Mouse (Mus musculus) limb, embryonic 12.5 days (tissue): ENCODE results near the gene Camk2d. TPM values are rescaled to one million over a fixed set of nuclear protein-coding genes. Genes with fewer than 3 reads are reported as not detected.

Experiments used
- ATAC-seq: fragments of 200-750 bp; cut with Nextera tagmentation; 2 replicates; pipeline ENCODE4 v1.8.0; 2017; ENCODE audit warnings: low read depth, moderate TSS enrichment; ENCODE audit not compliant: insufficient number of reproducible peaks, insufficient read depth, low FRiP score, low TSS enrichment
- H3K27ac ChIP-seq: fragments of 300-500 bp; sonication (generic); 2 replicates; pipeline ENCODE4 v1.5.1; 2016; ENCODE audit warnings: mild to moderate bottlenecking, moderate library complexity
- H3K27me3 ChIP-seq: fragments of 300-500 bp; sonication (generic); 2 replicates; pipeline ENCODE4 v1.6.1; 2016; ENCODE audit warnings: mild to moderate bottlenecking, moderate library complexity
- H3K36me3 ChIP-seq: fragments of 300-500 bp; sonication (generic); 2 replicates; pipeline ENCODE4 v1.6.1; 2016; ENCODE audit warnings: mild to moderate bottlenecking, moderate library complexity
- H3K4me1 ChIP-seq: fragments of 300-500 bp; sonication (generic); replicated peaks from 2 replicates; pipeline ENCODE4 v1.6.1; 2016
- H3K4me2 ChIP-seq: fragments of 300-500 bp; sonication (generic); 2 replicates; pipeline ENCODE4 v1.6.1; 2016; ENCODE audit warnings: mild to moderate bottlenecking, moderate library complexity
- H3K4me3 ChIP-seq: fragments of 300-500 bp; sonication (generic); replicated peaks from 2 replicates; pipeline ENCODE4 v1.5.1; 2016; ENCODE audit warnings: mild to moderate bottlenecking
- H3K9ac ChIP-seq: fragments of 300-500 bp; sonication (generic); replicated peaks from 2 replicates; pipeline ENCODE4 v1.6.1; 2016; ENCODE audit warnings: mild to moderate bottlenecking, moderate library complexity
- H3K9me3 ChIP-seq: fragments of 300-500 bp; sonication (generic); 2 replicates; pipeline ENCODE4 v1.6.1; 2016; ENCODE audit warnings: mild to moderate bottlenecking, moderate library complexity
- WGBS: fragments of 180-500 bp; shearing (Covaris S2); methylation state at CpG from one replicate; pipeline ENCODE4 v1.1.7; 2016; 5-methylcytosine and 5-hydroxymethylcytosine counted together
- polyA plus RNA-seq: library from polyadenylated mRNA; unstranded; fragments of >200 nt; fragmentation: Nextera tagmentation; extraction: Ambion mirVana; gene quantifications from 2 replicates; pipeline ENCODE4 v1.2.1, GENCODE M21; 2016

The Camk2d gene
- polyA plus RNA-seq, 1 experiment from 2014 or later, result 34.1 TPM

DNA sequence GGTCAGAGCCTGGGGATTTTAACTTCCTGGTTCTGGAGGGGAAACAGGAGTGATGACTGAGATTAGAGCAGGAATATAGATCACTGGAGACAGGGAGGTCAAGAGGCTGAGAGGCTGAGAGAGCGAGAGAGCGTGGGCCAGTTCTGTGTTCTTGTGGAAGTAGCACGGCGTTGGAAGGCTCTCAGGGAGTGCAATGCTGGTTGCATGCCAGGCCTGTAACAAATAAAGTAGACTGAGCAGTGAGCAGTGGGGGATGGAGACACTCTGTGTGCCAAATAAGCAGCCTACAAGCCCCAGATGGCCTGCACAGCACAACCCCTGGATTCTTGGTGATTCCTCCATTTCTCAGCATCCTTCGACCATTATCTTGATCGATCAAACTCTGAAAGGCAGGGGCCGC is 71.3 kb downstream of the Camk2d start:
- Histone ChIP-seq H3K4me2 (no peak overlapping the region), H3K36me3 (no peaks in the 10 kb centered on the region), H3K4me3 (no peak overlapping the region), H3K27me3 (no peaks in the 10 kb centered on the region), H3K4me1 (peaks cover 32% of the 10 kb centered on the region), H3K9me3 (no peaks in the 10 kb centered on the region), H3K9ac (no peak overlapping the region), H3K27ac (0 out of 2 replicates have a peak overlapping the region, but pooled peaks have one; percentile 3)
- WGBS, result 45% methylated on average over 7 of the region's 7 CpGs
- peak; percentile 23; the same call in 1 of the 2 replicates for ATAC-seq

DNA sequence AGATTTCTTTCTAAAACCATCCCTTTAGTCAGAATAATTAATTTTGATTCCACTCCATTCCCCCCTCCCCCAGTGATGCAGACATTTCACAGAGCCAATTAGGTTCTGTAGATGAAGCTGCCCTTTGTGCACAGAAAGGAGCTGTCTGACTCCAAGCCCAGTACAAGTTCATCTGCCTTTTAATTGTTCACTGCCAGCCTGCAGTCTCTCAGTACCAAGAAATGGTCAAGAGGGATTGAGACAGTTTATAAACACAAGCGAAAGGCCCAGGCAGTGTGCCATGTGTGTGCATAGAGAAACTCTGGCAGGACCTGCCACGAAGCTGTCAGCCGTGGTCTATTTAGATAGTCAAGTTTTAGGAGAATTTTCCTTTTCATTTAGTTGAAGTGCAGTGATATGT is 72.0 kb downstream of the Camk2d start:
- no peaks in the 10 kb centered on the region for H3K27me3 ChIP-seq
- H3K9ac ChIP-seq, result no peak overlapping the region
- H3K27ac ChIP-seq, result no peak overlapping the region
- H3K36me3 ChIP-seq, result no peaks in the 10 kb centered on the region
- WGBS, result 72% methylated on average over 3 of the region's 3 CpGs
- peaks cover 33% of the 10 kb centered on the region for H3K4me1 ChIP-seq
- no peaks in the 10 kb centered on the region for H3K9me3 ChIP-seq
- H3K4me2 ChIP-seq, result no peak overlapping the region
- ATAC-seq, result no peak
- H3K4me3 ChIP-seq, result no peak overlapping the region

DNA sequence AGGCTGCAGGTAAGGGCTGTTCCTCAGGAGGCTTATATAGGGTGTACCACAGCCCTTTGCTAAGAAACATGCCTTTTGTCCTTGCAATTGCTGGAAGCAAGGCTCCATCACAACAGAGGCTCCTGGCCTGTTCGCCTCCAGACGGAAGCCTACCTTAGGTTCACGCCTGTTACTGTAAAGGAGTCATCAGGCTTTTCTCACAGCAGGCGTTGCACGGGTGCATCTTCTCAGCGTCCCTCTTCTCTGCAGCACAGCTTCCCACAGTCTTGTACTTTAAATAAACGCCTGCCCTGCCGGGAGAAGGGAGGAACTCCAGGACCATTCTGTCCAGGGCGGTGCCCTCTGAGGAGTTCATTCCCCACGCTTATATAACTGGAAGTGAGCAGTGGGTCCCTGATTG is 72.6 kb downstream of the Camk2d start:
- Histone ChIP-seq H3K36me3 (no peaks in the 10 kb centered on the region), H3K9me3 (no peaks in the 10 kb centered on the region), H3K4me1 (peaks cover 33% of the 10 kb centered on the region), H3K4me3 (no peak overlapping the region), H3K27ac (no peak overlapping the region), H3K27me3 (no peaks in the 10 kb centered on the region), H3K4me2 (no peak overlapping the region), H3K9ac (no peak overlapping the region)
- no peak for ATAC-seq
- 57% methylated on average over 10 of the region's 10 CpGs for WGBS

DNA sequence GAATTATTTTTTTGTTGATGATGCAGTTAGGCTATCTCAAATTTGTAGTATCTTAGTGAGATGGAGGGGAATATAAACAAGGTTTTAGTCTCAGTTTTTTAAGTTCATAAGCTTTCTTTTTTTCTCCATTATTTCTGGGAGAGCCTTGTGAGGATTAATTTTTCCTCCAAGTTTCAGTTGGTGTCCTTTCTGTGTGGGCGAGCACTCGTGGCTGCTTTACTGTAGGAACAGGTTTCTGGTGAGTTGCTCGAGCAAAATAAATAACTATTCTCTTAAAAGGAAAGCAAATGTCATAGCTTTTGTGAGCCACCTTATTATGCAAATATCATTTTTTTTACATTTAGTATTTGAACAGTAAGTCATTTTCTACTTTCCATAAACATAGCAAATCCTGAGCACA is 74.3 kb downstream of the Camk2d start:
- H3K9me3 ChIP-seq, result no peaks in the 10 kb centered on the region
- no peak overlapping the region for H3K4me3 ChIP-seq
- no peaks in the 10 kb centered on the region for H3K36me3 ChIP-seq
- H3K4me1 ChIP-seq, result peaks cover 33% of the 10 kb centered on the region
- H3K9ac ChIP-seq, result no peak overlapping the region
- no peak overlapping the region for H3K27ac ChIP-seq
- H3K4me2 ChIP-seq, result no peak overlapping the region
- no peaks in the 10 kb centered on the region for H3K27me3 ChIP-seq
- 81% methylated on average over 3 of the region's 3 CpGs for WGBS
- ATAC-seq, result no peak

DNA sequence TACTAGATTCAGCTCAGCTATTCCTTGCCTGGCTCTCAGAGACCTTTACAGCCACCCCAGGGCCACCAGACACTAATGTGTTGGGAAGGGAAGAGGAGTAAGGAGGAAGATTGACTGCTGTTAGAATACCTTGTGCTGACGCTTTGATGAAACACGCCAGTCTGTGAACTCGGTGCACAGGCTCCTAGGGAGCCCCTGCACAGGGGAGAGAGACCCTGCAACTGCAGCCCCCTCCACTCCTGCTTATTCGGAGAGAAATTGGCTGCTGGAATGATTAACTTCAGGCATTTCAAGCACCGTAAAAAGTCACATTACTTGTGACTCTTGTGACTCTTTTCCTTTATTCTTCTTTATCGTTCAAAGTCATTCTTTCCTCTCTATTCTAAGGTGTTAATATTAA is 75.2 kb downstream of the Camk2d start:
- Histone ChIP-seq H3K4me2 (peak overlapping the region; percentile 28; the same call in 1 of the 2 replicates), H3K4me3 (no peak overlapping the region), H3K27me3 (no peaks in the 10 kb centered on the region), H3K36me3 (no peaks in the 10 kb centered on the region), H3K9ac (no peak overlapping the region), H3K27ac (no peak overlapping the region), H3K4me1 (peaks cover 33% of the 10 kb centered on the region), H3K9me3 (no peaks in the 10 kb centered on the region)
- WGBS, result 17% methylated on average over 6 of the region's 6 CpGs
- peak; percentile 52; the same call in 1 of the 2 replicates for ATAC-seq

DNA sequence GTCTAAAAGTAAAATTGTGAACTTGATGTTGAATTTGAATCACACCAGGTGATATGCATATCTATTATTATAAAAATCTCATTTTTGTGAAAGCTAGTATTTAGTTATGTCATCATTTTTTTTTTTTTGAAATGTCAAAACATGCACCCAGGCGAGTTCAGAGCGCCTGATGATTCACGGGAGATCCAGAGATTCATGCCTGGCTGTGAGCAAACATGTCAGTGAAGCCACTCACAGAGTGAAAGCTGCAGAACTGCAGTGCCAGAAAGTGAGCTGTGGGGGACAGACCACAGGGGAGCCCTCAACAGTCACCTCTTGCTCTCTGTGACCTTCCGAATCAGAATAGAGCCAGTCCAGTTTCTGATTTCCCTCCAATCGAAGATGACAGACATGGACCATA is 84.9 kb downstream of the Camk2d start:
- Histone ChIP-seq H3K9ac (no peak overlapping the region), H3K4me2 (no peak overlapping the region), H3K4me3 (no peak overlapping the region), H3K27me3 (no peaks in the 10 kb centered on the region), H3K4me1 (no peaks in the 10 kb centered on the region), H3K36me3 (no peaks in the 10 kb centered on the region), H3K27ac (no peak overlapping the region), H3K9me3 (no peaks in the 10 kb centered on the region)
- 91% methylated on average over 5 of the region's 5 CpGs for WGBS
- no peak for ATAC-seq

DNA sequence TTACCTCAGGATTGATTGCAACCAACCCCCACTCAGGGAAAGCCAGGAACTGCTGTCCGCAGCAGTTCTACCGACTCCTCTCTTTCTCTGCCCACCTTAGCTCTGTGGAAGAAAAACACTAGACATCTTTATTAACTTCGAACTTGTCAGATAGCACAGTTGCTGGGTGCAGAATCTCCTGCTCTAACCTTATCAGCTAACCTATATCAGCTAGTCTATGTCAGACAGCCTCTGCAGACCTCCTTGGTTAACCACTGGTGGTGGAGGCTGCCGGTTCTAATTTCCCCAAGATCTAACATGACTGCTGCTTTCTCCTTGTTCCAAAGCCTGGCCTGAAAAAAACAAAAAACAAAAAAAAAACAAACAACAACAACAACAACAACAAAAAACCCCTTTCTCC is 85.9 kb downstream of the Camk2d start:
- Histone ChIP-seq H3K4me3 (no peak overlapping the region), H3K4me2 (no peak overlapping the region), H3K27me3 (no peaks in the 10 kb centered on the region), H3K36me3 (no peaks in the 10 kb centered on the region), H3K27ac (no peak overlapping the region), H3K9me3 (no peaks in the 10 kb centered on the region), H3K4me1 (no peaks in the 10 kb centered on the region), H3K9ac (no peak overlapping the region)
- no peak for ATAC-seq
- WGBS, result 84% methylated on average over 4 of the region's 4 CpGs

DNA sequence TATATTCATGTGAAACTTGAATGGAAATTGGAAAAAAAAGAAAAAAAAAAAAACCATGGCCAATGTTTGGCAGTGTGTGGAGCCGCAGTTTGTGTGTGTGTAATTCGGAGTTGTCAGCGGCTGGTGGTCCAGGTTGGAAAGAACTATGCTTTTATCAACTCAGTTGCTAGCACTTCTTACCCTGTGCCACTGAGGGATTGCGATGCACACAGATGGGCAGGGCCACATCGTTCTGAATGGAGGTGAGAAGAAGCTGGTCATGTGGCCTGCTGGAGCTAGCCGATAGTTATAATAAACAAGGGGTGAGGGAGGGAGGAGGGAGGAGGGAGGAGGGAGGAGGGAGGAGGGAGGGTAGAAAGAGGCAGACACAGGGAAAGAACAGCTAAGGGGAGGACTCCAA is 89.3 kb downstream of the Camk2d start:
- no peak overlapping the region for H3K4me2 ChIP-seq
- no peak for ATAC-seq
- H3K9me3 ChIP-seq, result no peaks in the 10 kb centered on the region
- no peak overlapping the region for H3K4me3 ChIP-seq
- WGBS, result 64% methylated on average over 6 of the region's 6 CpGs
- no peak overlapping the region for H3K27ac ChIP-seq
- no peaks in the 10 kb centered on the region for H3K36me3 ChIP-seq
- H3K27me3 ChIP-seq, result no peaks in the 10 kb centered on the region
- no peak overlapping the region for H3K9ac ChIP-seq
- no peaks in the 10 kb centered on the region for H3K4me1 ChIP-seq

DNA sequence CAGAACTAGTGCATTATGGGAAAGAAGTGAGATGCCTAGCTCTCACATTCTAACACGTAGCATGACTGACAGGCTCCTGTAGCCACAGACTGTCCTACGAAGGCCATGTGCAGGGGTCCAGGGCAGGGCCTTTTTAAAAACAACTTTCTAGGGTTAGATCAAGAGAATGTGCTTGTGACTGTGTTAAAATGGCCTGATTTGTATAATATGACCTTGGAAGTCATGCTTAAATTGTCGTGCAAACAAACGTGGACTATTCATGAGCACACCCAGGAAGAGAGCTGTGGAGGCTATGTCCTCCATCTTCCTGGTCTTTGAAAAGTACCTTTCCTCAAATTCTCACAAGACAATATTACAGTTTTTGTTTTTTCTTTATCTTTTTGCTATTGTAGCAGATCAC is 91.0 kb downstream of the Camk2d start:
- Histone ChIP-seq H3K4me2 (no peak overlapping the region), H3K27me3 (no peaks in the 10 kb centered on the region), H3K9me3 (no peaks in the 10 kb centered on the region), H3K36me3 (no peaks in the 10 kb centered on the region), H3K4me1 (peaks cover 2% of the 10 kb centered on the region; the same call in 1 of the 2 replicates), H3K9ac (no peak overlapping the region), H3K27ac (no peak overlapping the region), H3K4me3 (no peak overlapping the region)
- ATAC-seq, result no peak
- WGBS, result 84% methylated on average over 4 of the region's 4 CpGs

DNA sequence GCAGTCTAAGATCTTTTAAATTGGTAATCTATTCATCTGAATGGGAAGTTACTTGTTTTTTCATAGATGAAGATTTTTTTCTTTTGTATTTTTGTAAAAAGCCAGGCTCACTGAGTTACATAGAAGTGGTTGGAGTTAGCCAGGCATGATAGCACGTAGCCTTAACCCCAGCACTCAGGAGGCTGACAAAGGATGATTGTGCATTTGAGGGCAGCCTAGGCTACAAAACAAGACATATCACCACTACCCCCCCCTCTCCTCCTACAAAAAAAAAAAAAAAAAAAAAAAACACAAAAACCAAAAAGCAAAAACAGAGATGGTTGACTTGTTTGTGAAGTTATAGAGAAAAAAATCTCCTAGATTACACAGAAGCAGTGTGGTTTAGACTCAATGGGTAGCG is 92.4 kb downstream of the Camk2d start:
- H3K4me2 ChIP-seq, result no peak overlapping the region
- no peaks in the 10 kb centered on the region for H3K36me3 ChIP-seq
- WGBS, result 95% methylated on average over 2 of the region's 2 CpGs
- no peak overlapping the region for H3K9ac ChIP-seq
- H3K4me1 ChIP-seq, result peaks cover 15% of the 10 kb centered on the region
- no peak for ATAC-seq
- no peaks in the 10 kb centered on the region for H3K27me3 ChIP-seq
- H3K9me3 ChIP-seq, result no peaks in the 10 kb centered on the region
- H3K4me3 ChIP-seq, result no peak overlapping the region
- no peak overlapping the region for H3K27ac ChIP-seq

DNA sequence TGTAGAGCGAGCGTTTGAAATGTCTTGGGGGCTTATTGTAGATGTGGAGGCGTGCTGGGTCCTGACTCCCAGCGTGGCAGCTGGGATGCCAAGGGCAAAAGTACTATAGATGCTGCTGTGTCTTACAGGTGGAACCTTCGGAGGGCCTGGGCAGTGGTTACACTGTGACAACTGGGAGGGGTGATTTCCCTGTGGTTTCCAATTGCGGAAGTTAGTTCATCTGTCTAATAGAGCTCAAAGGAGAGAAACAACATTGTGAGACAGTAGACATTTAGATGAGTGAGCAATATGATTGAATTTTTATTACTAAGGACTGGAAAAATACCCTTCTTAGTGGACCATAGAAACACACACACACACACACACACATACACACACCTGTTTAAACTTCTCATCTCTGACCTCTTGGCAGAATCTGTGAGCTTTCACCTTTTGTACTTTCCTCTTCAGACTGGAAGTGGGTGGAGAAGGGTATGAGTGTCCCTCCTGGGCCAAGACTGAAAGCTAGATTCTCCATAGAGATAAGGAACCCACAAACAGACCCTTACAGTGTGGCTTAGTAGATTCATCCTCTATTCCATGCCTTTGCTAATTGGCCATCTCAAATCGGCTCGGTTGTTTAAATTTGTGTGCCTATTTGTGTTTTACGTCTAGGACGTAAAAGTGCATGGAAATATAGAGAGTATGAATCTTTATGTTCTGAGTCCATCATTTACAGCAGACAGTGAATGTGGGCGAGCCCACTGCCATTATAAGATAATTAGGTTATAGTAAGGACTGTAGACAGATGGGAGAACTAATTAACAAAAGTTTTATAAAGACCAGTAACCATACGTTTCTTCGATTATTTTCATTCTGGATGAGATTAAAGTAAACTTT is 94.8 kb downstream of the Camk2d start:
- Histone ChIP-seq H3K36me3 (no peaks in the 10 kb centered on the region), H3K9ac (no peak overlapping the region)
- 74% methylated on average over 13 of the region's 13 CpGs for WGBS

DNA sequence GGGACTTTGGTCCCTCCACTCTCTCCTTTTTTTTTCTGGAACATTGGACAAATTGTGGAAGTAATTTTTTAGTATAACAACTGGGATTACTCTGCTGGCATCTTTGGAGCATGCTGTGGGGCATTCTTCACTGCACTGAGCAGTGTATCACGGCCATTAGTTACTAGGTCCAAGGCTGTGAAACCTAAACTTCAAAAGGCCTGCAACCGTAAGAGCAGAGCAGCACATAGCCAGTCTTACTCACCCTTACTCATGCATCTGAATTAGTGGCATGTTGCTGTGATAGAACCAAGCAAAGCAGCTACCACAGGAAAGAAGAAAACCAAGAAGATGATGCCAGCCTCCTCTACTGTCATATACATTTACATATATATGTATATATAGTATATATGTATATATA is 95.5 kb downstream of the Camk2d start:
- H3K27me3 ChIP-seq, result no peaks in the 10 kb centered on the region
- no peaks in the 10 kb centered on the region for H3K9me3 ChIP-seq
- no peak overlapping the region for H3K4me2 ChIP-seq
- no peak for ATAC-seq
- 58% methylated on average over 2 of the region's 2 CpGs for WGBS
- H3K36me3 ChIP-seq, result no peaks in the 10 kb centered on the region
- no peak overlapping the region for H3K9ac ChIP-seq
- peaks cover 23% of the 10 kb centered on the region for H3K4me1 ChIP-seq
- H3K27ac ChIP-seq, result no peak overlapping the region
- no peak overlapping the region for H3K4me3 ChIP-seq

More for the DNA sequence above, 94.8 kb downstream of the Camk2d start:
- Histone ChIP-seq H3K4me3 (no peak overlapping the region), H3K4me1 (peaks cover 23% of the 10 kb centered on the region), H3K9me3 (no peaks in the 10 kb centered on the region), H3K27me3 (no peaks in the 10 kb centered on the region), H3K4me2 (no peak overlapping the region), H3K27ac (no peak overlapping the region)
- ATAC-seq, result no peak
